In genomic region chr8:93906961-93907360, GRCm38 (mm10) we compare ENCODE assay signal across 21 mouse cellular contexts.
DNase-seq lines count a peak whose midpoint lies in the region; ATAC-seq and TF ChIP-seq lines count a peak whose summit lies in the region.
"Had no signal": no experiment of that assay in that cellular context is flagged by ENCODE, and none has a peak within 500 bp of the region (broad histone marks: within the 10 kb centered on the region; RNA-seq: fewer than 3 reads in every experiment).

No protein-coding gene starts in this region.

- H3K36me3 ChIP-seq in heart, embryonic 13.5 days = no peaks in the 10 kb centered on the region
- peaks cover 44% of the 10 kb centered on the region for H3K36me3 ChIP-seq in forebrain, embryonic 13.5 days (ENCODE audit: poor library complexity, severe bottlenecking)
- H3K36me3 ChIP-seq in midbrain, embryonic 13.5 days = peaks cover 21% of the 10 kb centered on the region
- H3K36me3 ChIP-seq: embryonic facial prominence, embryonic 13.5 days; liver, embryonic 12.5 days; lung, embryonic 15.5 days had no signal

- no peak overlapping the region for H3K4me3 ChIP-seq in heart, embryonic 13.5 days
- no peak overlapping the region for H3K4me3 ChIP-seq in layer of hippocampus, adult 2 months
- H3K4me3 ChIP-seq in forebrain, embryonic 13.5 days = no peak overlapping the region
- H3K4me3 ChIP-seq in midbrain, embryonic 13.5 days (replicated peaks) = no peak overlapping the region
- H3K4me3 ChIP-seq: embryonic facial prominence, embryonic 13.5 days; gastrocnemius, adult 2 months; liver, embryonic 12.5 days; lung, embryonic 15.5 days; myocyte had no signal

- H3K9me3 ChIP-seq in heart, embryonic 13.5 days = no peaks in the 10 kb centered on the region
- H3K9me3 ChIP-seq in forebrain, embryonic 13.5 days (replicated peaks) = no peaks in the 10 kb centered on the region
- H3K9me3 ChIP-seq in midbrain, embryonic 13.5 days = no peaks in the 10 kb centered on the region
- H3K9me3 ChIP-seq: embryonic facial prominence, embryonic 13.5 days; liver, embryonic 12.5 days; lung, embryonic 15.5 days had no signal

- TF ChIP-seq CTCF in layer of hippocampus, adult 2 months (conservative IDR thresholded peaks at IDR 0.05) = no peak

- ATAC-seq in heart, embryonic 13.5 days (ENCODE audit: extremely low read depth, insufficient number of reproducible peaks, low FRiP score, low TSS enrichment) = no peak
- ATAC-seq in forebrain, embryonic 13.5 days = no peak
- ATAC-seq in midbrain, embryonic 13.5 days = no peak
- ATAC-seq: CD4-positive, CD25-positive, alpha-beta regulatory T cell, adult 4 months; intestine, embryonic 16.5 days; liver, embryonic 12.5 days had no signal

- H3K9ac ChIP-seq in heart, embryonic 13.5 days = no peak overlapping the region
- H3K9ac ChIP-seq in forebrain, embryonic 13.5 days = no peak overlapping the region
- no peak overlapping the region for H3K9ac ChIP-seq in midbrain, embryonic 13.5 days (replicated peaks)
- H3K9ac ChIP-seq: embryonic facial prominence, embryonic 13.5 days; liver, embryonic 12.5 days; lung, embryonic 15.5 days had no signal

- peak overlapping the region; percentile 94 for H3K27ac ChIP-seq in heart, embryonic 13.5 days (replicated peaks)
- H3K27ac ChIP-seq in layer of hippocampus, adult 2 months = peak overlapping the region; percentile 84
- peak overlapping the region; percentile 85 for H3K27ac ChIP-seq in forebrain, embryonic 13.5 days
- peak overlapping the region; percentile 83 for H3K27ac ChIP-seq in midbrain, embryonic 13.5 days
- H3K27ac ChIP-seq: gastrocnemius, adult 2 months; liver, embryonic 12.5 days; lung, embryonic 15.5 days; stomach, postnatal 0 days had no signal

- 87% methylated on average over 6 of the region's 6 CpGs for WGBS in heart, embryonic 13.5 days
- WGBS in forebrain, embryonic 13.5 days = 95% methylated on average over 6 of the region's 6 CpGs
- 96% methylated on average over 6 of the region's 6 CpGs for WGBS in midbrain, embryonic 13.5 days

- H3K4me1 ChIP-seq in heart, embryonic 13.5 days = peaks cover 66% of the 10 kb centered on the region
- peaks cover 56% of the 10 kb centered on the region for H3K4me1 ChIP-seq in forebrain, embryonic 13.5 days
- peaks cover 58% of the 10 kb centered on the region for H3K4me1 ChIP-seq in midbrain, embryonic 13.5 days (replicated peaks)

- no peaks in the 10 kb centered on the region for H3K27me3 ChIP-seq in heart, embryonic 13.5 days (replicated peaks)
- no peaks in the 10 kb centered on the region for H3K27me3 ChIP-seq in forebrain, embryonic 13.5 days
- H3K27me3 ChIP-seq in midbrain, embryonic 13.5 days = no peaks in the 10 kb centered on the region
- H3K27me3 ChIP-seq: embryonic facial prominence, embryonic 13.5 days; liver, embryonic 12.5 days had no signal

- no peak for DNase-seq in heart, postnatal 4 days
- no peak for DNase-seq in layer of hippocampus, adult 2 months (ENCODE audit: low spot score in 2 of 2)
- no peak for DNase-seq in layer of hippocampus, postnatal 10 days (ENCODE audit: low spot score in 2 of 2)
- no peak for DNase-seq in kidney, postnatal 25 days
- DNase-seq in c-Kit-positive CD71-positive TER-119-positive erythroid progenitor cells, embryonic 14.5 days (ENCODE audit: low spot score) = no peak
- DNase-seq: adrenal gland, adult 8-10 months; gastrocnemius, adult 2 months; heart, adult 11 months; kidney, postnatal 10 days; left cerebral cortex, postnatal 4 days; thymus, postnatal 36 days had no signal

- H3K4me2 ChIP-seq in heart, embryonic 13.5 days = no peak overlapping the region
- no peak overlapping the region for H3K4me2 ChIP-seq in forebrain, embryonic 13.5 days
- H3K4me2 ChIP-seq in midbrain, embryonic 13.5 days (replicated peaks) = no peak overlapping the region
- H3K4me2 ChIP-seq: embryonic facial prominence, embryonic 13.5 days; liver, embryonic 12.5 days; lung, embryonic 15.5 days had no signal
